Mouse (Mus musculus): ENCODE results near the gene Kdf1. TPM values are rescaled to one million over a fixed set of nuclear protein-coding genes. Genes with fewer than 3 reads are reported as not detected.
A peak's percentile ranks its signal among the peaks of the same experiment; 100 is the strongest.

Kdf1 gene
- polyA plus RNA-seq (2016; fragmentation: Nextera tagmentation; extraction: Ambion mirVana) = 0.57 and 0.89 TPM in 2 replicates

- Histone ChIP-seq H3K27me3 (peaks cover 62% of the 10 kb centered on the region), H3K27ac (replicated peaks) (no peak within 1 kb of the TSS), H3K9ac (replicated peaks) (no peak within 1 kb of the TSS), H3K4me3 (peak within 1 kb of the TSS; percentile 32), H3K9me3 (0 out of 2 replicates have a peak, but pooled peaks cover 2% of the 10 kb centered on the region), H3K4me2 (replicated peaks) (peak within 1 kb of the TSS; percentile 38), H3K4me1 (peaks cover 5% of the 10 kb centered on the region; the same call in 1 of the 2 replicates), H3K36me3 (no peaks in the 10 kb centered on the region)
- WGBS = 7% methylated on average over 40 of the region's 69 CpGs
- ATAC-seq (ENCODE audit: low FRiP score, low read depth) = no peak
Measured at GRCm38 (mm10) chr4:133518601-133519368, at the start of gene Kdf1. Kdf1 (plus strand) TSS chr4:133518963.

DNA sequence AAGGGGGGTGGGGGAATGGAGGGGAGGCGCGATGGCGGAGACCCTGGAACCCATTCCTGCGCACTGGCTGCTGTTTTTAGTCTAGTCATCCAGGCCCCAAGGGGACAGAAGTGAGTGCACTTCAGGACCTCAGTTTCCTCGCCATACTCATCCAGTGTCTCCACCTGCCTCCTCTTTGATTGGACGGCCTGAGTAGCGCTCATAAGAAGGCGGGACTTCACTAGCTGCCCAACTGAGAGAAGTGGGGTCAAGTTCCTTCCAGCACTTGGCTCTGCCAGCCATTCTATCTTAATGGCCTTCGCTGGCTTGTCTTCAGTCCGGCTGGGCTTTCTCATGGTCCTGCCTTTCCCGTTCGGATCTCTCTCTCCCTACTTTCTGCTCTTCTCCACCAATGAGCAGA, 49.6 kb upstream of the Kdf1 start:
- 0 out of 2 replicates have a peak, but pooled peaks cover 4% of the 10 kb centered on the region for H3K9me3 ChIP-seq
- H3K9ac ChIP-seq (replicated peaks) = no peak overlapping the region
- peaks cover 12% of the 10 kb centered on the region for H3K4me1 ChIP-seq
- H3K27ac ChIP-seq (replicated peaks) = no peak overlapping the region
- ATAC-seq (ENCODE audit: low FRiP score, low read depth) = no peak
- H3K4me2 ChIP-seq (replicated peaks) = peak overlapping the region; percentile 95
- 14% methylated on average over 12 of the region's 12 CpGs for WGBS
- H3K36me3 ChIP-seq = no peaks in the 10 kb centered on the region
- peaks cover 37% of the 10 kb centered on the region for H3K27me3 ChIP-seq
- H3K4me3 ChIP-seq = no peak overlapping the region

DNA sequence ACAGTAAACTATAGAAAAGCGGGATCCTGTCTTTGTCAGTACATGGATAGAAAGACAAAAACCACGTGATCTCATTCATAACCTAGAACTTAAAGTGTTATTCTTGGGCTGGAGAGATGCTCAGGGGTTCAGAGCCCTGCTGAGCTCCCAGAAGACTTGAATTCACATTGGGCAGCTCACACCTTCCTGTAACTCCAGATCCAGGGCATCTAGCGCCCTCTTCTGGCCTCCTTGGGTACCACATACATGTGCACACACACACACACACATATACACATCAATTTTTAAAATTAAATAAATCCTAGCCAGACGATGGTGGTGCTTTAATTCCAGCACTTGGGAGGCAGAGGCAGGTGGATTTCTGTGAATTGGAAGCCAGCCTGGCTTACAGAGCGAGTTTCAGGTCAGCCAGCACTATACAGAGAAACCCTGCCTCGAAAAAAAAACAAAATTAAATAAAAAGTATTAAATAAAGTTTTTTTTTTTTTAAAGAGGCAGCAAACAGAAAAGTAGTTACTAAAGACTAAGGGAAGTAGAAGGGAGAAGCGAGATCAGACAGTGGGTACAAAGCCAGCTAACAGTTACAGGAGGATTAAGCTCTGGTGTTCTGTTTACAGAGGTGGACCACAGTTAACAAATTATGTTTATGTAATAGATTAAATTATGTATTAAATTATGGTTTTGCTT, 47.5 kb upstream of the Kdf1 start:
- no peaks in the 10 kb centered on the region for H3K36me3 ChIP-seq
- H3K9me3 ChIP-seq = 0 out of 2 replicates have a peak, but pooled peaks cover 4% of the 10 kb centered on the region
- H3K4me3 ChIP-seq = no peak overlapping the region
- no peak overlapping the region for H3K4me2 ChIP-seq (replicated peaks)
- H3K27me3 ChIP-seq = peaks cover 46% of the 10 kb centered on the region
- WGBS = 78% methylated on average over 7 of the region's 7 CpGs
- ATAC-seq (ENCODE audit: low FRiP score, low read depth) = no peak
- H3K9ac ChIP-seq (replicated peaks) = no peak overlapping the region
- H3K4me1 ChIP-seq = peaks cover 12% of the 10 kb centered on the region
- H3K27ac ChIP-seq (replicated peaks) = no peak overlapping the region

DNA sequence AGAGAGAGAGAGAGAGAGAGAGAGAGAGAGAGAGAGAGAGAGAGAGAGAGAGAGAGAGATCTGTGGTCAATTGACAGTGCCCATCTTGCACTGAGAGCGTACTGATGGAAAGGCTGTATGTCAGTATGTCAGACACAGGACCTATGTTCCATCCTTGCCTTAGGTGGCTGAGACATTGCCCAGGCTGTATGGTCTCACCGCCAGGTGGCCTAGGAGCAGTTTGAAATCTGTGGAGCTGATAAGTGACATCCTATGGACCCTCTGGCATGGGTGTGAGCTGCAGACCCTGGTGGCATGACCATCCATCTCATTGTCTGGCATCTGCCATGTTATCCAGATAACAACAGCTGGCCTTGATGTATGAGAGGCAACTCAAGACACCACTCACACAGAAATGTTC, 44.9 kb upstream of the Kdf1 start:
- Histone ChIP-seq H3K27me3 (peaks cover 48% of the 10 kb centered on the region), H3K36me3 (no peaks in the 10 kb centered on the region), H3K9me3 (0 out of 2 replicates have a peak, but pooled peaks cover 4% of the 10 kb centered on the region), H3K4me3 (no peak overlapping the region), H3K4me2 (replicated peaks) (no peak overlapping the region), H3K27ac (replicated peaks) (no peak overlapping the region), H3K4me1 (peaks cover 3% of the 10 kb centered on the region), H3K9ac (replicated peaks) (no peak overlapping the region)
- WGBS = 73% methylated on average over 2 of the region's 2 CpGs
- ATAC-seq (ENCODE audit: low FRiP score, low read depth) = no peak

DNA sequence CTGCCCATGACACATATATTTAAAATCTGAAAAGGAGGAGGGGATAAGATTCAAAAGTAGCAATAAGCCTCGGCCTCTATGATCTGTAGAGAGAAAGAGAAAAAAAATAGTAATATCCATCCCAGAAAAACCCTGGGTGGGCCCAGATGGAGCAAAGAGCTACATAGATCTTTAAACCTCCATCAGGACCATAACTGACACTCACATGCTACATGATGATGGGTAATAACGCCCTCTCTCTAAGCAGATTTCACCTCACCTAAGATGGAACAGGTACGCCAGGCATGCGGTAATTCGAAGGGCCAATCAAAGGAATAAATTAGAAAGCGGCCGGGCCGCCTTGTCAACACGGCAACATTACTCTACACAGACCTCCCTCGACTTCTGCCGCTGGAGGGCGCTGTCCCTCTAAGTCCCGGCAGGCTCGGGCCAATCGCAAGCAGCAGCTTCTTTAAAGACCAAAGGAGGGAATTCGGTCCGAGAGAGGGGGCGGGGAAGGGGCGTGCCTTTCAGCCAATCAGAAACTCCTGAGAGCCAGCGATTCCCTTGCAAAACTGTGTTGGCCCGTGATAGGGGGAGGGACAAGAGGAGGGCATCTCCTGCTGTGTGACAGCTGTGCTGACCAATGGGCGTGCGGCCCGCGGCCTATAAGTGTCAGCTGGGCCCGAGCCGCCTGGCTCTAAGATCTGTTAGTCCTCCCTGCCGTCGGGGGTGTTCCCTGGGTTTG, 39.1 kb upstream of the Kdf1 start, which contains the start of gene Tent5b:
TSS of gene Tent5b (plus strand) at position 675 of the 727 bp plus-strand sequence.
- H3K36me3 ChIP-seq = no peaks in the 10 kb centered on the region
- H3K4me1 ChIP-seq = peaks cover 18% of the 10 kb centered on the region
- 4% methylated on average over 29 of the region's 29 CpGs for WGBS
- peak within 1 kb of the TSS; percentile 47 for H3K4me3 ChIP-seq
- H3K27ac ChIP-seq (replicated peaks) = no peak within 1 kb of the TSS
- no peaks in the 10 kb centered on the region for H3K9me3 ChIP-seq
- peak within 1 kb of the TSS; percentile 54 for H3K4me2 ChIP-seq (replicated peaks)
- peaks cover 63% of the 10 kb centered on the region for H3K27me3 ChIP-seq
- ATAC-seq (ENCODE audit: low FRiP score, low read depth) = peak; percentile 99
- peak within 1 kb of the TSS; percentile 40; the same call in 1 of the 2 replicates for H3K9ac ChIP-seq (replicated peaks)

GRCm38 (mm10) chr4:133480185-133480537, 38.6 kb upstream of the Kdf1 start:
- ATAC-seq (ENCODE audit: low FRiP score, low read depth) = no peak

GRCm38 (mm10) chr4:133480754-133481153, 38.0 kb upstream of the Kdf1 start:
- WGBS = 54% methylated on average over 6 of the region's 6 CpGs
- H3K36me3 ChIP-seq = no peaks in the 10 kb centered on the region
- no peak overlapping the region for H3K27ac ChIP-seq (replicated peaks)
- H3K4me1 ChIP-seq = peaks cover 20% of the 10 kb centered on the region
- no peak for ATAC-seq (ENCODE audit: low FRiP score, low read depth)
- H3K4me2 ChIP-seq (replicated peaks) = no peak overlapping the region; the same call in 1 of the 2 replicates
- no peaks in the 10 kb centered on the region for H3K9me3 ChIP-seq
- peaks cover 64% of the 10 kb centered on the region for H3K27me3 ChIP-seq
- peak overlapping the region; percentile 47; the same call in 1 of the 2 replicates for H3K4me3 ChIP-seq
- H3K9ac ChIP-seq (replicated peaks) = no peak overlapping the region

More at GRCm38 (mm10) chr4:133480185-133480537, 38.6 kb upstream of the Kdf1 start:
- Histone ChIP-seq H3K36me3 (no peaks in the 10 kb centered on the region), H3K4me3 (peak overlapping the region; percentile 47), H3K4me1 (peaks cover 20% of the 10 kb centered on the region), H3K4me2 (replicated peaks) (peak overlapping the region; percentile 54), H3K27me3 (peaks cover 64% of the 10 kb centered on the region), H3K9ac (replicated peaks) (peak overlapping the region; percentile 40; the same call in 1 of the 2 replicates), H3K9me3 (no peaks in the 10 kb centered on the region), H3K27ac (replicated peaks) (no peak overlapping the region)
- 6% methylated on average over 34 of the region's 34 CpGs for WGBS

- Histone ChIP-seq H3K4me3 (no peak overlapping the region), H3K27me3 (peaks cover 62% of the 10 kb centered on the region), H3K9ac (replicated peaks) (no peak overlapping the region), H3K4me1 (peaks cover 20% of the 10 kb centered on the region), H3K27ac (replicated peaks) (no peak overlapping the region), H3K9me3 (no peaks in the 10 kb centered on the region), H3K36me3 (no peaks in the 10 kb centered on the region), H3K4me2 (replicated peaks) (no peak overlapping the region)
- WGBS = 40% methylated on average over 4 of the region's 4 CpGs
- ATAC-seq (ENCODE audit: low FRiP score, low read depth) = no peak
Measured at GRCm38 (mm10) chr4:133481488-133481887, 37.3 kb upstream of the Kdf1 start.

- Histone ChIP-seq H3K4me3 (no peak overlapping the region), H3K4me1 (peaks cover 20% of the 10 kb centered on the region), H3K36me3 (no peaks in the 10 kb centered on the region), H3K9ac (replicated peaks) (no peak overlapping the region), H3K27me3 (peaks cover 55% of the 10 kb centered on the region), H3K27ac (replicated peaks) (no peak overlapping the region), H3K4me2 (replicated peaks) (no peak overlapping the region), H3K9me3 (no peaks in the 10 kb centered on the region)
- 77% methylated on average over 3 of the region's 3 CpGs for WGBS
- no peak for ATAC-seq (ENCODE audit: low FRiP score, low read depth)
Measured at GRCm38 (mm10) chr4:133482479-133482878, 36.3 kb upstream of the Kdf1 start.

- Histone ChIP-seq H3K27me3 (peaks cover 45% of the 10 kb centered on the region), H3K36me3 (no peaks in the 10 kb centered on the region), H3K9me3 (no peaks in the 10 kb centered on the region), H3K27ac (replicated peaks) (no peak overlapping the region), H3K9ac (replicated peaks) (no peak overlapping the region), H3K4me1 (peaks cover 20% of the 10 kb centered on the region), H3K4me3 (no peak overlapping the region), H3K4me2 (replicated peaks) (peak overlapping the region; percentile 30)
- 10% methylated on average over 22 of the region's 22 CpGs for WGBS
- no peak for ATAC-seq (ENCODE audit: low FRiP score, low read depth)
Measured at GRCm38 (mm10) chr4:133484266-133485025, 34.3 kb upstream of the Kdf1 start.

All from midbrain, embryonic 12.5 days (tissue).